Mouse (Mus musculus): ENCODE measurements around the gene Crb3.

DNA sequence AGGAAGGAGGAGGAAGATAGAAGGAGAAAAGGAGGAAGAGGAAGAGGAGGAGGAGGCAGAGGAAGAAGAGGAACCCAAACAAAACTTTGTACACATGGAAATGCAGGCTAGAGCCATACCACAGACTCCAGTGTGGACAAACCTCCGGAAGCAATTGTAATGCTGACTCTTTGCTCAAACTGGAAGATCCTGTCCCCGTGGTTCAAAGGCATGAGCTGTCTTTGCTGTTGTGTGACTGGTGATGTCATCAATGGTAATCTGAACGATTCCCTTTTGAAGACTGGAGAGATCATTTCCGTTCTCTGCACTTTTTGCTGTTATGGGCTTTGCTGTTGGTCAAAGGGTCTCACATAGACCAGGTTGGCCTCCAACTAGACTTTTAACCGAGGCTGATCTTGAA lies 39.4 kb downstream of the Crb3 start:
- no peak for TF ChIP-seq CTCF (IDR thresholded peaks at IDR 0.05; ENCODE audit: low read depth, low read length)
- no peak for TF ChIP-seq POLR2A (IDR thresholded peaks at IDR 0.05; ENCODE audit: extremely low read depth, insufficient read depth, low read length)

Data from liver, adult 2 months (tissue).